Mouse (Mus musculus) heart, adult 2 months (tissue): Measurements from ENCODE around the gene Hps1. TPM values are rescaled to one million over a fixed set of nuclear protein-coding genes. Genes with fewer than 3 reads are reported as not detected.

Experiments used
- DNase-seq, 2 experiments: peaks; one replicate each; pipeline ENCODE4 v3.0.0; 2021
- H3K27ac ChIP-seq: fragments of 200-600 bp; 2 replicates; pipeline ENCODE4 v1.8.1; 2022
- H3K27me3 ChIP-seq: fragments of 200-500 bp; 2 replicates; pipeline ENCODE4 v1.6.1; 2012; ENCODE audit warnings: mild to moderate bottlenecking, low read length, inconsistent platforms, mixed read lengths; ENCODE audit not compliant: control insufficient read depth, insufficient read depth
- H3K36me3 ChIP-seq: fragments of 200-500 bp; 2 replicates; pipeline ENCODE4 v1.6.1; 2012; ENCODE audit warnings: low read length, inconsistent platforms; ENCODE audit not compliant: control insufficient read depth, insufficient read depth
- H3K4me1 ChIP-seq: fragments of 200-500 bp; 2 replicates; pipeline ENCODE4 v1.6.1; 2011; ENCODE audit warnings: low read length; ENCODE audit not compliant: control insufficient read depth, insufficient read depth
- H3K4me3 ChIP-seq: fragments of 200-600 bp; 2 replicates; pipeline ENCODE4 v1.8.1; 2022
- H3K79me2 ChIP-seq: fragments of 200-500 bp; replicated peaks from 2 replicates; pipeline ENCODE4 v1.6.1; 2012; ENCODE audit warnings: mild to moderate bottlenecking, inconsistent platforms, low read length, moderate library complexity, mixed read lengths; ENCODE audit not compliant: control insufficient read depth, insufficient read depth
- H3K9ac ChIP-seq: fragments of 200-500 bp; 2 replicates; pipeline ENCODE4 v1.6.1; 2012; ENCODE audit warnings: low read depth, mild to moderate bottlenecking, control low read depth, inconsistent platforms, low read length, mixed read lengths
- CTCF ChIP-seq: fragments of 200-600 bp; IDR thresholded peaks from 2 replicates; pipeline ENCODE4 v1.8.1; 2022; ENCODE audit warnings: antibody characterized with exemption, mild to moderate bottlenecking, moderate library complexity
- EP300 ChIP-seq: fragments of 200-500 bp; IDR thresholded peaks from 2 replicates; pipeline ENCODE4 v1.6.1; 2011; ENCODE audit warnings: low read depth, low read length, control low read depth; ENCODE audit not compliant: insufficient read depth
- POLR2A ChIP-seq: fragments of 200-500 bp; IDR thresholded peaks from 2 replicates; pipeline ENCODE4 v1.6.1; 2011; ENCODE audit warnings: mild to moderate bottlenecking, low read depth, low read length, control low read depth; ENCODE audit not compliant: insufficient read depth
- WGBS: fragments of 180-500 bp; shearing (Covaris S2); methylation state at CpG from one replicate; pipeline ENCODE4 v1.1.7; 2018; 5-methylcytosine and 5-hydroxymethylcytosine counted together
- intact Hi-C: fragments of 180-260 bp; cut with DNase I; formaldehyde crosslinking; loops from one replicate; pipeline ENCODE4 v1.15.1; 2025
- polyA plus RNA-seq: library from polyadenylated mRNA; depleted of rRNA; stranded (reverse); fragments of >200 nt; gene quantifications from 2 replicates; pipeline ENCODE4 v1.2.3, GENCODE M21; 2012
- total RNA-seq, 2 experiments: library from RNA; stranded (reverse); gene quantifications; 2 replicates each; pipeline ENCODE4 v1.2.3; 2021

Hps1 gene
- total and polyA plus RNA-seq, 3 experiments = 1.6 to 6.6 (median 1.7) TPM

DNA sequence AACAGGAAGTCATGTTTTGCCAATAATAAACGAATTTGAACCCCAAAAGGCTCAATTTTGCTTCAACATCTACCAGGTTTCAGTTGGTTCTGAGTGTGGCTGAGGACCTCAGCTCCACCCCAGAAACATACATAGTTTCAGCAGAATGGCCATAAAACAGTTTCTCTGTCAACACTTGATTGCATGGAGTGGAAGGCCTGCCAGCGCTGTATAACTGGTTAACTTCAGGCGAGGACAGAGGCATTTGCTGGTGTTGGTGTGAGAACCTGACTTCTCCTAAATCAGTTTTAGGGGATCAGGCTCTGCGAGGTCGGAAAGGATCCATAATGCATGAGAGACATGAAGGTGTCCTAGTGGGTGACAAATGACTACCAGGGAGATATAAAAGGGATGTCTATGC is 30.4 kb upstream of the Hps1 start:
- 72% methylated on average over 5 of the region's 5 CpGs for WGBS
- intact Hi-C loops = no loop called here
- DNase-seq = no peak
- TF ChIP-seq POLR2A (no peak), CTCF (no peak)
- Histone ChIP-seq H3K4me1 (no peaks in the 10 kb centered on the region), H3K4me3 (no peak overlapping the region), H3K36me3 (no peaks in the 10 kb centered on the region), H3K9ac (no peak overlapping the region), H3K27me3 (no peaks in the 10 kb centered on the region), H3K79me2 (no peaks in the 10 kb centered on the region), H3K27ac (no peak overlapping the region)

DNA sequence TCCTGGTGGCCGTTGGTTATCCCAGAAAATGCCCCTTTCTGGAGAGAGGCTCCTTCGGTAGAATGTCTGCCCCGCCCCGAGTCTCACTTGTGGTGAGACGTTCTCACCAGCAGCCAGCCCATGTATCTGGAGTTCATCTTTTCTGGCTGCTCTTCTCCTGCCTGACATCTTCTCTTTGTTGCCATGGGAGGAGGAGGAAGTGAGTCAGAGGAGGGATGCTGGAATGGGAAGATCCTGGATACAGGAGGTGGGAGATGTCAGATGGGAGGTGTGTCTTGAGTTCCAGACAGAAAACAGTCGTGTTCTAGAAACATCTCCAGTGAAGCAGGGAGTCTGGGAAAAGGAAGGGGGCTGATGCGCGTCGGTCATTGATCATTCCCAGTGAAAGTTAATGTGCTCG is 29.7 kb upstream of the Hps1 start:
- no peak for DNase-seq
- H3K4me1 ChIP-seq = no peaks in the 10 kb centered on the region
- H3K27me3 ChIP-seq = no peaks in the 10 kb centered on the region
- no peak overlapping the region for H3K4me3 ChIP-seq
- no peaks in the 10 kb centered on the region for H3K36me3 ChIP-seq
- no peak overlapping the region for H3K9ac ChIP-seq
- no peak overlapping the region for H3K27ac ChIP-seq
- intact Hi-C loops = no loop called here
- TF ChIP-seq POLR2A (no peak), EP300 (no peak), CTCF (no peak)
- H3K79me2 ChIP-seq = no peaks in the 10 kb centered on the region
- 66% methylated on average over 10 of the region's 10 CpGs for WGBS

GRCm38 (mm10) chr19:42797866-42798265 is 18.1 kb upstream of the Hps1 start:
- no peaks in the 10 kb centered on the region for H3K79me2 ChIP-seq
- peaks cover 3% of the 10 kb centered on the region; the same call in 1 of the 2 replicates for H3K27me3 ChIP-seq
- no peaks in the 10 kb centered on the region; the same call in 1 of the 2 replicates for H3K4me1 ChIP-seq
- intact Hi-C loops = loop anchor here (5.0 kb wide), 2 partner anchors 229 to 679 kb away; no protein-coding TSS in a partner anchor
- 63% methylated on average over 2 of the region's 2 CpGs for WGBS
- H3K4me3 ChIP-seq = no peak overlapping the region
- no peaks in the 10 kb centered on the region for H3K36me3 ChIP-seq
- no peak for DNase-seq
- TF ChIP-seq CTCF = no peak
- no peak overlapping the region for H3K9ac ChIP-seq
- no peak overlapping the region for H3K27ac ChIP-seq

- Histone ChIP-seq H3K4me3 (no peak overlapping the region), H3K27me3 (peaks cover 3% of the 10 kb centered on the region; the same call in 1 of the 2 replicates), H3K27ac (no peak overlapping the region), H3K9ac (no peak overlapping the region), H3K79me2 (no peaks in the 10 kb centered on the region), H3K4me1 (no peaks in the 10 kb centered on the region; the same call in 1 of the 2 replicates), H3K36me3 (no peaks in the 10 kb centered on the region)
- WGBS = 25% methylated on average over 9 of the region's 9 CpGs
- TF ChIP-seq CTCF = no peak
- TF ChIP-seq EP300 = no peak
- no peak for TF ChIP-seq POLR2A
- DNase-seq = no peak
- intact Hi-C loops = loop anchor here (1.0 to 5.0 kb wide), 4 partner anchors 232 to 682 kb away; no protein-coding TSS in a partner anchor
Observed at GRCm38 (mm10) chr19:42795801-42796200, 16.0 kb upstream of the Hps1 start.

- DNase-seq = peak; percentile 75 to 88
- WGBS = 2% methylated on average over 31 of the region's 31 CpGs
Observed at GRCm38 (mm10) chr19:42794914-42795613, 15.3 kb upstream of the Hps1 start.

DNA sequence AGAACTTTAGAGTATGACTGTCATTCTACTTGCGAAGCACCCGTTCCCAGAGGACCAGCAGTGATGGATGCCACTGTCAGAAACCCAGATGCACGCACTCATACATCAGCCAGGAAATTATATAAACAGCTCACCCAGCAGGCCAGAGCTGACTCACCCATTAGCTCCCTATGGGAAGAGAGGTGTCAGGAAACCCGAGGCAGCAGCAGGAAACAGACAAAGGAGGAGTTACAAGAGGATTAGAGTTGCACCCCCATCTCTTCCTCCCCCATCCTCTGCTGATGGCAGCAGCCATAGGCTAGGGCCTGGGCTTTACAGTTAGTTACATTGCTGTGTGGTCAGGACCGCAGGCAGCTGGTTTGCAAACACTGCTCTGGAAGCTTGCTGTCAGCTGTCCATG is 8.5 kb upstream of the Hps1 start:
- DNase-seq = no peak
- TF ChIP-seq POLR2A (no peak), EP300 (no peak), CTCF (no peak)
- Histone ChIP-seq H3K36me3 (no peaks in the 10 kb centered on the region), H3K27ac (no peak overlapping the region), H3K4me3 (no peak overlapping the region), H3K9ac (no peak overlapping the region), H3K27me3 (no peaks in the 10 kb centered on the region), H3K4me1 (no peaks in the 10 kb centered on the region), H3K79me2 (no peaks in the 10 kb centered on the region)
- intact Hi-C loops = no loop called here
- WGBS = 29% methylated on average over 5 of the region's 5 CpGs

More at GRCm38 (mm10) chr19:42794914-42795613, 15.3 kb upstream of the Hps1 start:
- peak; percentile 94 for TF ChIP-seq CTCF
- TF ChIP-seq POLR2A = no peak
- peak; percentile 59; the same call in 1 of the 2 replicates for TF ChIP-seq EP300
- Histone ChIP-seq H3K27me3 (peaks cover 3% of the 10 kb centered on the region; the same call in 1 of the 2 replicates), H3K4me3 (peak overlapping the region; percentile 22; the same call in 1 of the 2 replicates), H3K79me2 (no peaks in the 10 kb centered on the region), H3K36me3 (no peaks in the 10 kb centered on the region), H3K27ac (no peak overlapping the region), H3K9ac (peak overlapping the region; percentile 37), H3K4me1 (no peaks in the 10 kb centered on the region; the same call in 1 of the 2 replicates)
- intact Hi-C loops = loop anchor here (1.0 to 5.0 kb wide), 4 partner anchors 232 to 682 kb away; no protein-coding TSS in a partner anchor
